Mouse (Mus musculus) forebrain, embryonic 13.5 days (tissue): ENCODE results near the gene Rnaseh2b. TPM values are rescaled to one million over a fixed set of nuclear protein-coding genes. Genes with fewer than 3 reads are reported as not detected.

Source experiments
- ATAC-seq: fragments of 200-750 bp; cut with Nextera tagmentation; 2 replicates; pipeline ENCODE4 v1.8.0; 2017
- H3K27ac ChIP-seq: fragments of 300-500 bp; sonication (generic); 2 replicates; pipeline ENCODE4 v1.5.1; 2015; ENCODE audit warnings: inconsistent platforms, mild to moderate bottlenecking, moderate library complexity
- H3K27me3 ChIP-seq: fragments of 300-500 bp; sonication (generic); 2 replicates; pipeline ENCODE4 v1.6.1; 2015; ENCODE audit warnings: mild to moderate bottlenecking, inconsistent platforms
- H3K36me3 ChIP-seq: fragments of 300-500 bp; sonication (generic); 2 replicates; pipeline ENCODE4 v1.6.1; 2015; ENCODE audit warnings: mild to moderate bottlenecking, inconsistent platforms; ENCODE audit not compliant: poor library complexity, severe bottlenecking
- H3K4me1 ChIP-seq: fragments of 300-500 bp; sonication (generic); 2 replicates; pipeline ENCODE4 v1.6.1; 2015; ENCODE audit warnings: inconsistent platforms
- H3K4me2 ChIP-seq: fragments of 300-500 bp; sonication (generic); 2 replicates; pipeline ENCODE4 v1.6.1; 2015; ENCODE audit warnings: inconsistent platforms, mild to moderate bottlenecking, moderate library complexity
- H3K4me3 ChIP-seq: fragments of 300-500 bp; sonication (generic); 2 replicates; pipeline ENCODE4 v1.5.1; 2015; ENCODE audit warnings: mild to moderate bottlenecking, inconsistent platforms
- H3K9ac ChIP-seq: fragments of 300-500 bp; sonication (generic); 2 replicates; pipeline ENCODE4 v1.6.1; 2015; ENCODE audit warnings: mild to moderate bottlenecking, inconsistent platforms
- H3K9me3 ChIP-seq: fragments of 300-500 bp; sonication (generic); replicated peaks from 2 replicates; pipeline ENCODE4 v1.6.1; 2016; ENCODE audit warnings: inconsistent platforms
- WGBS: fragments of 180-500 bp; shearing (Covaris S2); methylation state at CpG from one replicate; pipeline ENCODE4 v1.1.7; 2015; 5-methylcytosine and 5-hydroxymethylcytosine counted together
- polyA plus RNA-seq: library from polyadenylated mRNA; unstranded; fragments of >200 nt; fragmentation: Nextera tagmentation; extraction: Ambion mirVana; gene quantifications from 2 replicates; pipeline ENCODE4 v1.2.1, GENCODE M21; 2015

The Rnaseh2b gene
- polyA plus RNA-seq, 1 experiment from 2014 or later, result 102 TPM

GRCm38 (mm10) chr14:62270698-62271396, 21.5 kb upstream of the Rnaseh2b start:
- H3K9me3 ChIP-seq, result no peaks in the 10 kb centered on the region
- no peaks in the 10 kb centered on the region for H3K4me1 ChIP-seq
- 86% methylated on average over 12 of the region's 12 CpGs for WGBS
- H3K27ac ChIP-seq, result no peak overlapping the region
- H3K27me3 ChIP-seq, result no peaks in the 10 kb centered on the region
- no peak for ATAC-seq
- H3K4me2 ChIP-seq, result no peak overlapping the region
- H3K9ac ChIP-seq, result no peak overlapping the region
- no peak overlapping the region for H3K4me3 ChIP-seq
- no peaks in the 10 kb centered on the region for H3K36me3 ChIP-seq

GRCm38 (mm10) chr14:62273604-62274003, 18.8 kb upstream of the Rnaseh2b start:
- H3K4me1 ChIP-seq, result no peaks in the 10 kb centered on the region
- H3K27ac ChIP-seq, result no peak overlapping the region
- H3K9me3 ChIP-seq, result no peaks in the 10 kb centered on the region
- no peaks in the 10 kb centered on the region for H3K36me3 ChIP-seq
- H3K4me3 ChIP-seq, result no peak overlapping the region
- no peak overlapping the region for H3K9ac ChIP-seq
- no peak overlapping the region for H3K4me2 ChIP-seq
- no peaks in the 10 kb centered on the region for H3K27me3 ChIP-seq
- no peak for ATAC-seq
- 96% methylated on average over 3 of the region's 3 CpGs for WGBS

DNA sequence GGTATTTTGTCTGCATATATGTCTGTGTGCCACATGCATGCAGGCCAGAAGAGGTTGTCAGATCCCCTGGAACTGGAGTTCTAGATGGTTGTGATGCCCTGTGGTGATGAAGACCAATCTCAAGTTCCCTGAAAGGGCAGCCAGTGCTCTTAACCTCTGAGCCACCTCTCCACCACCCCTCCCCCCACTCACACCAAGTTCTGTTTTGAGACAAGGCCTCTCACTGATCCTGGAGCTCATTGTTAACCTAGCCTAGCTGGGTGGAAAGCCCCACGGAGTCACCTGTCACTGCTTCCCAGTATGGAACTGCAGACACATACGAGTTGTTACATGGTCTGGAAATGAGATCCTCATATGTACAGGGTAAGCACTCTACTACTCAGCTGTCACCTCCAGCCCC, 9.4 kb upstream of the Rnaseh2b start:
- Histone ChIP-seq H3K9ac (no peak overlapping the region), H3K27ac (no peak overlapping the region), H3K36me3 (no peaks in the 10 kb centered on the region), H3K4me1 (0 out of 2 replicates have a peak, but pooled peaks cover 4% of the 10 kb centered on the region), H3K4me2 (no peak overlapping the region), H3K4me3 (no peak overlapping the region), H3K9me3 (no peaks in the 10 kb centered on the region), H3K27me3 (no peaks in the 10 kb centered on the region)
- WGBS, result 66% methylated on average over 2 of the region's 2 CpGs
- ATAC-seq, result no peak

- Histone ChIP-seq H3K9ac (no peak overlapping the region), H3K9me3 (no peaks in the 10 kb centered on the region), H3K27me3 (no peaks in the 10 kb centered on the region), H3K4me2 (no peak overlapping the region), H3K27ac (no peak overlapping the region), H3K4me3 (no peak overlapping the region), H3K4me1 (peaks cover 18% of the 10 kb centered on the region), H3K36me3 (no peaks in the 10 kb centered on the region)
- ATAC-seq, result no peak
- WGBS, result 95% methylated on average over 3 of the region's 3 CpGs
Observed at GRCm38 (mm10) chr14:62288731-62289130, 3.7 kb upstream of the Rnaseh2b start.

DNA sequence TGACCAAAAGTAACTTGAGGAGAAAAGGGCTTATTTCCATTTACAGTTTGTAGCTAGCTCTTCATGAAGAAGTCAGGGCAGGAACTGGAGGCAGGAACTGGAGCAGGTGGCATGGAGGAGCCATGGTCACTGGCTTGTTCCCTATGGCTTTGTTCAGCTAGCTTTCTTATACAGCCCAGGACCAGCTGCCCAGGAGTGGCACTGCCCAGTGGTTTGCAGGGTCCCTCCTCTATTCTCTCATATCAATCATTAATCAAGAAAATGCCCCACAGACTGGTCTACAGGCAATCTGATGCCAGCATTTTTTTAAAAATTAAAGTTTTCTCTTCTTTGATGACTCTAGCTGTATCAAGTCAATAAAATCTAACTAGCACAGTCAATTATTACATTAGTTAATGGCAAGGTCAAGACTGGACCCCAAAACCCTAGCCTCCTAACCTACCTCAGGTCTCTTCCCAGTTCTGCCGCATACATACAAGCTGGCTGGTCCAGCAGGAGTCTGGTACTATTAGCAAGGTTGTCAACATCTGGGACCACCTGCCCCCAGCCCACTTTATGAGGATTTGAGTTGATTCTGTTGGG, 892 bp upstream of the Rnaseh2b start:
- no peaks in the 10 kb centered on the region for H3K27me3 ChIP-seq
- no peak overlapping the region for H3K27ac ChIP-seq
- ATAC-seq, result no peak
- peak overlapping the region; percentile 63 for H3K4me3 ChIP-seq
- no peak overlapping the region for H3K9ac ChIP-seq
- 95% methylated on average over 1 of the region's 1 CpGs for WGBS
- no peaks in the 10 kb centered on the region for H3K9me3 ChIP-seq
- peak overlapping the region; percentile 97 for H3K4me2 ChIP-seq
- H3K36me3 ChIP-seq, result no peaks in the 10 kb centered on the region
- peaks cover 18% of the 10 kb centered on the region for H3K4me1 ChIP-seq

GRCm38 (mm10) chr14:62292166-62292487, 262 bp upstream of the Rnaseh2b start:
- WGBS, result 55% methylated on average over 7 of the region's 7 CpGs
- ATAC-seq, result no peak
- peak overlapping the region; percentile 60; the same call in 1 of the 2 replicates for H3K27ac ChIP-seq

DNA sequence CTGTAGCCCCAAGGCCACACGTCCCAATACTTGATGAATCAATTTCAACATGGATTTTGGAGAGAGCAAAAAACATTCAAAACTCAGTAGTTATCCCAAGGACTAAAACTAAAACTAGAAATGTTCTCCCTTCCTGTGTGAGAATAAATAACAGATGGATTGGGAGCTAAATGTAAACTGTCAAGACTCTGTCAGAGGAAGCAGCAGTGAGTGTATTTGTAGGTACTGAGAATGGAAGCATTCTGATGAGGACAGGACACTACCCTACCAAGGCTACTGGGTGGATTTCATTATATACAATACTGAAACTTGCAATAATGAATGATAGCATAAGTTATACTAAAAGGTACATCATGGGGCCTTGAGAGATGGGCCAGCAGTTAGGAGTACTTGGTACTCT, 6.4 kb downstream of the Rnaseh2b start:
- no peaks in the 10 kb centered on the region for H3K9me3 ChIP-seq
- H3K4me2 ChIP-seq, result no peak overlapping the region
- no peaks in the 10 kb centered on the region for H3K36me3 ChIP-seq
- H3K27ac ChIP-seq, result no peak overlapping the region
- 78% methylated on average over 1 of the region's 1 CpGs for WGBS
- H3K4me1 ChIP-seq, result no peaks in the 10 kb centered on the region
- ATAC-seq, result no peak
- no peak overlapping the region for H3K4me3 ChIP-seq
- H3K9ac ChIP-seq, result no peak overlapping the region
- H3K27me3 ChIP-seq, result no peaks in the 10 kb centered on the region

More at GRCm38 (mm10) chr14:62292166-62292487, 262 bp upstream of the Rnaseh2b start:
- Histone ChIP-seq H3K4me2 (peak overlapping the region; percentile 97), H3K36me3 (no peaks in the 10 kb centered on the region), H3K9ac (peak overlapping the region; percentile 85), H3K27me3 (no peaks in the 10 kb centered on the region), H3K9me3 (no peaks in the 10 kb centered on the region), H3K4me3 (peak overlapping the region; percentile 63), H3K4me1 (peaks cover 18% of the 10 kb centered on the region)

- ATAC-seq, result no peak
- Histone ChIP-seq H3K27ac (no peak overlapping the region), H3K9ac (no peak overlapping the region), H3K4me2 (no peak overlapping the region), H3K4me3 (no peak overlapping the region), H3K9me3 (no peaks in the 10 kb centered on the region), H3K4me1 (no peaks in the 10 kb centered on the region), H3K36me3 (no peaks in the 10 kb centered on the region), H3K27me3 (no peaks in the 10 kb centered on the region)
- WGBS, result 93% methylated on average over 3 of the region's 3 CpGs
Observed at GRCm38 (mm10) chr14:62300031-62300430, 7.6 kb downstream of the Rnaseh2b start.

DNA sequence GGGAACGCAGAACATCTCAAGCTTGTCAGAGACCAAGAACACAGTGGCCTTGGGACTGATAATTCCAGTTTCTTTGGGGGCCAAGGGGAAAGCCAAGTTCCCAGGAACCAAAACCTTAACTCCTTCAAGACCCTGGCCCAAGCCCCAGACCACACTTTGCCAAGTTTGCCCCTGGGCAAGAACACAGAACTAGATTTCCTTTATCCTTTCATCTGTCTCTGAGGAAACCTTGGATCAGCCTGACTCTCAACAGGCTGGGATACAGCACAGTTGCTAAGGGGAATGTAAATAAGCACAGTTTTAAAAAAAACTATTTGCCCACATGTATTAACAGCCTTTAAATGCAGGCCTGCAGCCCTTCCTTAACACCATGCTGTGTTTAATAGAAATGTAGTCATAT, 15.2 kb downstream of the Rnaseh2b start:
- Histone ChIP-seq H3K4me1 (peaks cover 29% of the 10 kb centered on the region), H3K4me2 (no peak overlapping the region), H3K36me3 (no peaks in the 10 kb centered on the region), H3K27ac (no peak overlapping the region), H3K27me3 (no peaks in the 10 kb centered on the region), H3K9ac (no peak overlapping the region), H3K9me3 (no peaks in the 10 kb centered on the region), H3K4me3 (no peak overlapping the region)
- WGBS, result 96% methylated on average over 1 of the region's 1 CpGs
- peak; percentile 24; the same call in 1 of the 2 replicates for ATAC-seq

DNA sequence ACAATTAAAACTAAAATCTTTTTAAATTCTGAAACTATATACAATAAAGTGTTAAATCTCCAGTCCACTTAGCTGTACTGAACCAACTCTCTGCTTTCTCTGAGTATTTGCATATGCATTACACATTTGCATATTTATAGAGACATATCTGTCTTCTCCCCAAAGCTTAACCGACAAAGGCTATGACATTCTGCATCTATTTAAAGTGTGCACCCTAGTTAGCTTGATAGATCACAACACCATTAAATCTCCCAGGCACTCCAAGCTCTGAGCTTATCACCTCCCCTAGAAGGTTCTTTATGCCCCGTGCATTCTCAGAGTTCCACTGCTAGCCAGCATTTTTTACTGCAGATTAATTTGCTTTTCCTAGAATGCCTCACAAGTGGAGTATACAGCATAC, 16.6 kb downstream of the Rnaseh2b start:
- no peak overlapping the region for H3K4me2 ChIP-seq
- no peak overlapping the region for H3K9ac ChIP-seq
- peak; percentile 65 for ATAC-seq

DNA sequence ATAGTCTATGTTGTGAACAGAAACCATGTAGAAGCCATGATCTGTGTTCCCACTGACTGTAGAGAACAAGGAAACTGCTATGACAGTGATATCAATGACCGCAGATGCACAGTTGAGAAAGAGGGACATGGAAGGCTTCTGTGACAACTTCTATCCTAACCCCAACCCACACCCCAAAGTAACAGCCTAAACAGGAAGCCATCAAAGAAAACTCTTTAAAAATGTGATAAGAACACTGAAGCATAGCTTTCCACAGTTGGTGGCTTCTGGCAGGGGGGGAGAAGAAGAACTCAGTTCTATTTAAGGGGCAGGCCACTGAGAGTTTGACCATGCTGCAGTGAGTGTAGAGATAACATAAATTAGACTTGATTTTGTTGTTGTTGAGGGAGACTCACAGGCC, 19.3 kb downstream of the Rnaseh2b start:
- WGBS, result 94% methylated on average over 1 of the region's 1 CpGs
- no peak for ATAC-seq
- Histone ChIP-seq H3K9me3 (no peaks in the 10 kb centered on the region), H3K27ac (no peak overlapping the region), H3K4me2 (no peak overlapping the region), H3K4me3 (no peak overlapping the region), H3K4me1 (peaks cover 33% of the 10 kb centered on the region), H3K9ac (no peak overlapping the region), H3K36me3 (no peaks in the 10 kb centered on the region), H3K27me3 (no peaks in the 10 kb centered on the region)

More for the DNA sequence above, 16.6 kb downstream of the Rnaseh2b start:
- Histone ChIP-seq H3K4me1 (peaks cover 33% of the 10 kb centered on the region), H3K27ac (no peak overlapping the region), H3K4me3 (no peak overlapping the region), H3K27me3 (no peaks in the 10 kb centered on the region), H3K36me3 (no peaks in the 10 kb centered on the region), H3K9me3 (no peaks in the 10 kb centered on the region)
- 26% methylated on average over 2 of the region's 2 CpGs for WGBS

DNA sequence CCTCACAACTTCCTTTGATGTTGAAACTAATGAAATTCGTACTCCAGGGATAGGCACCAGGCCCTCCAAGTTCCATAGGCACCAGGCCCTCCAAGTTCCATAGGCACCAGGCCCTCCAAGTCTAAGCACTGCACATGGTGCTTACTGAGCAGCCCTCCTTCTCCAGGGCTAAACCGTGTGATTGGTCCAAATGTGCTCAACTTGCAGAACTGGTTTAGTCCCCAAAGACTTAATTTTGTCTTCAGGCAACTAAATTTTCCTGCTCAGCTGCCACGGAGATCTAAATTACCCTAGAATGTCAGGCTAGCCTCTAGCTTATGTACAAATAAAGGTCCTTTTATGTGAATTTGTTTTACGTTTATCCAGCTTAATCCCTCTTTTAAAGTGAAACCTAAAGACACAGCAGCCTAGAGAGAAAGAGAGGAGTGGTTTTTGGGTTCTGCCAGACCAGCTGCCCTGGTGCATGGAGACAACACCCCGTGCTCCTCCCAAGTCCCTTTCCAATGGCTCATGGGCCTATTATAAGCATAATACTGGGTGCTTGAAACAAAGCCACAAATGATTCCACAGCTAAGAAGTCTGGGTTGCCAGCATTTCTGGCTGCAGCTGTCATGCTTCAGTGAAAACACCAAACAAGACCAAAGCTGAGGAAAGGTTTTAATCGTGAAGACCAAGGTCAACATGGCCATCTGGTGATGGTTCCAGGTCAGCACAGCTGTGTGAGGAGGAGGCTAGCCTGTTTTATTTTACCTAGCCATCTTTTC, 30.4 kb downstream of the Rnaseh2b start:
- H3K4me3 ChIP-seq, result no peak overlapping the region
- peak; percentile 50; the same call in 1 of the 2 replicates for ATAC-seq
- peak overlapping the region; percentile 11 for H3K27ac ChIP-seq
- H3K27me3 ChIP-seq, result no peaks in the 10 kb centered on the region
- H3K4me2 ChIP-seq, result no peak overlapping the region
- WGBS, result 26% methylated on average over 6 of the region's 6 CpGs
- no peak overlapping the region for H3K9ac ChIP-seq
- H3K36me3 ChIP-seq, result no peaks in the 10 kb centered on the region
- H3K9me3 ChIP-seq, result no peaks in the 10 kb centered on the region
- H3K4me1 ChIP-seq, result peaks cover 32% of the 10 kb centered on the region
